Mouse (Mus musculus) lung, embryonic 15.5 days (tissue): ENCODE data around the gene Pacsin2. TPM values are rescaled to one million over a fixed set of nuclear protein-coding genes. Genes with fewer than 3 reads are reported as not detected.
"Not testable (repeated sequence)": the region's sequence is repeated elsewhere in the genome, so short reads cannot be mapped to it uniquely, and the experiment has no call there.

Experiments used
- ATAC-seq: fragments of 200-750 bp; cut with Nextera tagmentation; 2 replicates; pipeline ENCODE4 v1.8.0; 2017; ENCODE audit warnings: moderate number of reproducible peaks, borderline replicate concordance; ENCODE audit not compliant: low FRiP score, low TSS enrichment; ENCODE audit errors: extremely low read depth
- H3K27ac ChIP-seq: fragments of 300-500 bp; sonication (generic); 2 replicates; pipeline ENCODE4 v1.5.1; 2015; ENCODE audit warnings: moderate library complexity, mild to moderate bottlenecking, inconsistent platforms
- H3K27me3 ChIP-seq: fragments of 300-500 bp; sonication (generic); 2 replicates; pipeline ENCODE4 v1.6.1; 2015; ENCODE audit warnings: inconsistent platforms
- H3K36me3 ChIP-seq: fragments of 300-500 bp; sonication (generic); 2 replicates; pipeline ENCODE4 v1.6.1; 2015; ENCODE audit warnings: inconsistent platforms
- H3K4me1 ChIP-seq: fragments of 300-500 bp; sonication (generic); 2 replicates; pipeline ENCODE4 v1.6.1; 2015; ENCODE audit warnings: inconsistent platforms
- H3K4me2 ChIP-seq: fragments of 300-500 bp; sonication (generic); 2 replicates; pipeline ENCODE4 v1.6.1; 2015; ENCODE audit warnings: inconsistent platforms, mild to moderate bottlenecking, moderate library complexity
- H3K4me3 ChIP-seq: fragments of 300-500 bp; sonication (generic); 2 replicates; pipeline ENCODE4 v1.5.1; 2015; ENCODE audit warnings: mild to moderate bottlenecking, inconsistent platforms
- H3K9ac ChIP-seq: fragments of 300-500 bp; sonication (generic); 2 replicates; pipeline ENCODE4 v1.6.1; 2015; ENCODE audit warnings: inconsistent platforms
- H3K9me3 ChIP-seq: fragments of 300-500 bp; sonication (generic); 2 replicates; pipeline ENCODE4 v1.6.1; 2016; ENCODE audit warnings: inconsistent platforms
- WGBS: fragments of 180-500 bp; shearing (Covaris S2); methylation state at CpG from one replicate; pipeline ENCODE4 v1.1.7; 2015; 5-methylcytosine and 5-hydroxymethylcytosine counted together
- polyA plus RNA-seq: library from polyadenylated mRNA; unstranded; fragments of >200 nt; fragmentation: Nextera tagmentation; extraction: Ambion mirVana; gene quantifications from 2 replicates; pipeline ENCODE4 v1.2.1, GENCODE M21; 2015

Gene Pacsin2
- polyA plus RNA-seq, 1 experiment from 2014 or later: 70.9 TPM

DNA sequence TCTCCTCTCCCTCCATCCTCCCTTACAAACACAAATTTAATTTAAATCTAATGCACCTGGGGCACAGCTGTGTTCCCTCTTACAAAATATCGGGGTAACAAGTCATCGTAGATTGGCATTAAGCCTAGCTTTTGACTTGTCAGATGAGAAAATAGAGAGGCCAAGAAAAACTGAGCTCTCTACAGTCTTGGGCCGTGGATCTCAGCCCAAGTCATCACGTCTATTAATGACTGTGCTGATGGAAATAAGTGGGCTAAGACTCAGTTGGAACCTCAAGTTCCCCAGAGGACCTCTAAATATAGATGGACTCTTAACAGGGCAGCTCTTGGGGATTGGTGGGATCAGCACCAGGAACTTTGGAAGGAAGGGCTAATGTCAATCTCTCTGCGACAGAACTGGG lies 81.3 kb downstream of the Pacsin2 start:
- no peaks in the 10 kb centered on the region for H3K27me3 ChIP-seq
- WGBS: 77% methylated on average over 5 of the region's 5 CpGs
- no peak overlapping the region for H3K4me2 ChIP-seq
- H3K9ac ChIP-seq: no peak overlapping the region
- peaks cover 62% of the 10 kb centered on the region for H3K36me3 ChIP-seq
- no peak for ATAC-seq
- H3K4me1 ChIP-seq: no peaks in the 10 kb centered on the region
- H3K4me3 ChIP-seq: no peak overlapping the region
- H3K27ac ChIP-seq: no peak overlapping the region
- no peaks in the 10 kb centered on the region for H3K9me3 ChIP-seq

DNA sequence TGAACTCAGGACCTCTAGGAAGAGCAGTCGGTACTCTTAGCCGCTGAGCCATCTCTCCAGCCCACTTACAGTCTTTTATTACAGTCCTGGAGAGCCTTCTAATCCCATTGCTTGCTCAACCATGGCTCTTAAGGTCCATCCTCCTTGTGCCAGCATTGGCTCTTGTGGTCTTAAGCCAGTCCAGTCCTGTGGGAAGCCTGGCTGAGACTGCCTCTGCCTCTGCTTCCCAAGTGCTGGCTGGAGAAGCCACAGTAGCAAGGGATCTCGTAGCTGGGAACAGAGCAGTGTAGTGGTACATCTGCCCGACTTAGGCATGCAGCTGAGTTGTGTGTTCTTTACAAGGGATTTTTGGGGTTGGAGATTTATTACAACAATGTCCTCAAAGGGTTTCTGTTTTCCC lies 81.9 kb downstream of the Pacsin2 start:
- H3K27ac ChIP-seq: no peak overlapping the region
- H3K4me3 ChIP-seq: no peak overlapping the region
- no peak overlapping the region for H3K9ac ChIP-seq
- H3K27me3 ChIP-seq: no peaks in the 10 kb centered on the region
- 95% methylated on average over 4 of the region's 4 CpGs for WGBS
- no peak for ATAC-seq
- no peaks in the 10 kb centered on the region for H3K4me1 ChIP-seq
- no peaks in the 10 kb centered on the region for H3K9me3 ChIP-seq
- H3K4me2 ChIP-seq: no peak overlapping the region
- peaks cover 61% of the 10 kb centered on the region for H3K36me3 ChIP-seq

DNA sequence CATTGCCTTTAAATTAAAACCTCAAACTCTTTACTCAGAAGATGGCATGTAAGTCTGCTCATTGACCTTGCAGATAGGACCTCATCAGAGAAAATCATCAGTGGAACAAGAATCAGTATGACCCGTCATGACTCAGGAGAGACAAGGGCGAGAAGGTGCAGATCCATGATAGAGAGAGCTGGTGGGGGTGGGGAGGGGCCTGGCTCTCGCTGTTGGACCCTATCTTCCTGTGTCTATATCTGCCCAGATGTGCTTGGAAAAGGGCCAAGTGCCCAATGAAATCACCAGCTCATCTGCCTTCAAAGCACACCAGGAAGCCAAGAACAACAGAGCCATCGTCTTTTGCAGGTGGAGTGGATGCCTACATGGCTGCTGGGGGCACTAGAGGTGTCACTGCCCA lies 87.3 kb downstream of the Pacsin2 start:
- no peaks in the 10 kb centered on the region for H3K9me3 ChIP-seq
- H3K4me1 ChIP-seq: no peaks in the 10 kb centered on the region
- no peak overlapping the region for H3K4me3 ChIP-seq
- H3K4me2 ChIP-seq: no peak overlapping the region
- 68% methylated on average over 4 of the region's 4 CpGs for WGBS
- ATAC-seq: no peak
- no peak overlapping the region for H3K9ac ChIP-seq
- peaks cover 28% of the 10 kb centered on the region for H3K36me3 ChIP-seq
- H3K27me3 ChIP-seq: no peaks in the 10 kb centered on the region
- H3K27ac ChIP-seq: no peak overlapping the region

DNA sequence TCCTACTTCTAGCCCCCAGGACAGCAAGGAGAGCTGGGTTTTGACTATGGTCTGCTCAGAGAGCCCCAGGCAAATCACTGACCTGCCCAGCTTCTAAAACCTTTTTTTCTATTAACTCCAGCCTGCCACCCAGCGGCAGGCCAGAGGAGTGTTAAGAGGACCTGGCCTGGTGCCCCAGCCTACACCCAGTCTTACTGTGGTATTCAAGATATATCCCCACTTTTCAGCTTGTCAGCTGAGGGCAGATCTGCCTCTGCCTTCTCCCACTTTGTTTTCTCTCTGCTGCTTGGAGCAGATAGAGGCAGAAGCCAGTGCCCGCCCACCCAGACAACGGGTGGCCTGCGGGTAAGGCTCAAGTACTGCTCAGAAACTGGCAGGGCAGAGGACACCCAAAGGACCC lies 89.3 kb downstream of the Pacsin2 start:
- Histone ChIP-seq H3K9ac (no peak overlapping the region), H3K4me2 (no peak overlapping the region), H3K9me3 (no peaks in the 10 kb centered on the region), H3K36me3 (peaks cover 26% of the 10 kb centered on the region), H3K4me3 (no peak overlapping the region), H3K27me3 (no peaks in the 10 kb centered on the region), H3K27ac (0 out of 2 replicates have a peak overlapping the region, but pooled peaks have one; percentile 4), H3K4me1 (no peaks in the 10 kb centered on the region)
- ATAC-seq: no peak
- 64% methylated on average over 4 of the region's 4 CpGs for WGBS

- no peak overlapping the region for H3K27ac ChIP-seq
- no peak for ATAC-seq
- no peaks in the 10 kb centered on the region for H3K27me3 ChIP-seq
- no peaks in the 10 kb centered on the region for H3K4me1 ChIP-seq
- peaks cover 26% of the 10 kb centered on the region for H3K36me3 ChIP-seq
- no peaks in the 10 kb centered on the region for H3K9me3 ChIP-seq
- H3K4me3 ChIP-seq: no peak overlapping the region
- no peak overlapping the region for H3K4me2 ChIP-seq
- H3K9ac ChIP-seq: no peak overlapping the region
Measured at GRCm38 (mm10) chr15:83374076-83374475, 90.3 kb downstream of the Pacsin2 start.

DNA sequence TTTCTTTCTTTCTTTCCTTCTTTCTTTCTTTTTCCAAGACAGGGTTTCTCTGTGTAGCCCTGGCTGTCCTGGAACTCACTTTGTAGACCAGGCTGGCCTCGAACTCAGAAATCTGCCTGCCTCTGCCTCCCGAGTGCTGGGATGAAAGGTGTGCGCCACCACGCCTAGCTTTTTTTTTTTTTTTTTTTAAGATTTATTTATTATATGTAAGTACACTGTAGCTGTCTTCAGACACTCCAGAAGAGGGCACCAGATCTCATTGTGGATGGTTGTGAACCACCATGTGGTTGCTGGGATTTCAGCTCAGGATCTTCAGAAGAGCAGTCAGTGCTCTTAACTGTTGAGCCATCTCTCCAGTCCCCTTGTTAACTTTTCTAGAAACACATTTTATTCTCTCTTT lies 95.7 kb downstream of the Pacsin2 start:
- WGBS: 67% methylated on average over 4 of the region's 4 CpGs
- H3K27me3 ChIP-seq, H3K4me2 ChIP-seq, ATAC-seq, H3K9ac ChIP-seq, H3K4me3 ChIP-seq, H3K27ac ChIP-seq, H3K36me3 ChIP-seq, H3K9me3 ChIP-seq: not testable (repeated sequence)
- H3K4me1 ChIP-seq: peaks cover 16% of the 10 kb centered on the region; the same call in 1 of the 2 replicates

DNA sequence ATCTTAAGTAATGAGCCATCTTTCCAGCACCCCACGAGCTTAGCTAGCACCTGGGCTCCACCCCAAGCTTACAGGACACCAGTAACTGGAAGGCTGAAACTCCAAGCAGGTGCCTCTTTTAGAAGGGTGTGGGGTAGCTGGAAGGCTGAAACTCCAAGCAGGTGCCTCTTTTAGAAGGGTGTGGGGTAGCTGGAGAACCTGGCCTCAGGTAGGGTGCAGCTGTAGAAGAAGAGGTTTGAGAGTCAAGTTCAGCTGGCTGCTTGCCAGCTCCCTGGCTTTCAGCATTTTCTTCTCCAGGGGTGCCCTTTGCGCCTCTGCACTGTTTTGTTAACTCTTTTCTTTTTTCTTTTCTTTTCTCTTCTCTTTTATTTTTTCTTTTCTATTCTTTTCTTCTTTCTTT lies 96.1 kb downstream of the Pacsin2 start:
- Histone ChIP-seq H3K9ac (no peak overlapping the region), H3K4me3 (no peak overlapping the region), H3K27ac (peak overlapping the region; percentile 69), H3K4me1 (peaks cover 16% of the 10 kb centered on the region; the same call in 1 of the 2 replicates), H3K4me2 (no peak overlapping the region), H3K27me3 (no peaks in the 10 kb centered on the region), H3K9me3 (no peaks in the 10 kb centered on the region), H3K36me3 (peaks cover 4% of the 10 kb centered on the region; the same call in 1 of the 2 replicates)
- WGBS: 46% methylated on average over 2 of the region's 2 CpGs
- no peak for ATAC-seq

DNA sequence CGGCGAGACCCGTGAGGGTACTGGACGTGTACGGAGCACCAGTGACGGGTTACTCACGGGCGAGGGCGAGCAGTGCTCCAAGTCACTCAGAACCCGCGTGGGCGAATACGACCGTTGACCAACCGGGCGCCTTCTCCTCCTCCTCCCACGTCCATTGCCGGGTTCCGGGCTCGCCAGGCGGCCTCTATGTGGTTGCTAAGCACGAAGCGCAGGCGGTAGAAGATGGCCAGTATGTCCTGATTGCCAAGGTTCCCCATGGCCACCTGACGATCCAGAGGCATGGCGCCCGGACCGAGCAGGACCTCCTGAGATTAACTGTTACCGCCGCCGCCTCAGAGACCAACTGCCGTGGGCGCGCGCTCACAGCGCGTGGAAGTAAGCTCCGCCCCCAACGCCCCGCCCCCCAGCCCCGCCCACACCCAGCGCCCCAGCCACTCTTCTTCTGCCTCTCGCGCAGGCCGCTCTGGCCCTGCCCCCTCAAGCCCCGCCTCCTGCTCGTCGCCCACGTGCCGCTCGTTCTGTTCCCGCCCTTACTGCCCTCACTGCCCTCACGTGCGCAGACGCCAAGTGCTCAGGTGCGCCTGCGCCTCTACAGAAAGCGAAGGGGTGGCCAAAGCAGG lies 97.4 kb downstream of the Pacsin2 start:
- H3K4me2 ChIP-seq: peak overlapping the region; percentile 78
- no peaks in the 10 kb centered on the region for H3K27me3 ChIP-seq
- peaks cover 16% of the 10 kb centered on the region; the same call in 1 of the 2 replicates for H3K4me1 ChIP-seq
- peak; percentile 92 for ATAC-seq
- peak overlapping the region; percentile 41 for H3K4me3 ChIP-seq
- 0 out of 2 replicates have a peak overlapping the region, but pooled peaks have one; percentile 69 for H3K27ac ChIP-seq
- H3K9me3 ChIP-seq: no peaks in the 10 kb centered on the region
- WGBS: 13% methylated on average over 56 of the region's 58 CpGs
- H3K36me3 ChIP-seq: no peaks in the 10 kb centered on the region
- H3K9ac ChIP-seq: peak overlapping the region; percentile 23; the same call in 1 of the 2 replicates

GRCm38 (mm10) chr15:83365697-83366096 lies 98.7 kb downstream of the Pacsin2 start:
- Histone ChIP-seq H3K27me3 (no peaks in the 10 kb centered on the region), H3K4me1 (peaks cover 16% of the 10 kb centered on the region; the same call in 1 of the 2 replicates), H3K9me3 (no peaks in the 10 kb centered on the region), H3K4me2 (peak overlapping the region; percentile 78; the same call in 1 of the 2 replicates), H3K4me3 (no peak overlapping the region), H3K36me3 (no peaks in the 10 kb centered on the region), H3K27ac (no peak overlapping the region), H3K9ac (no peak overlapping the region)
- ATAC-seq: no peak

GRCm38 (mm10) chr15:83364194-83364593 lies 100.2 kb downstream of the Pacsin2 start:
- Histone ChIP-seq H3K4me3 (no peak overlapping the region), H3K27me3 (no peaks in the 10 kb centered on the region), H3K27ac (no peak overlapping the region), H3K9ac (no peak overlapping the region), H3K9me3 (no peaks in the 10 kb centered on the region), H3K4me1 (peaks cover 23% of the 10 kb centered on the region; the same call in 1 of the 2 replicates), H3K4me2 (no peak overlapping the region), H3K36me3 (no peaks in the 10 kb centered on the region)
- 50% methylated on average over 3 of the region's 3 CpGs for WGBS
- ATAC-seq: no peak

- not testable (repeated sequence) for H3K27me3 ChIP-seq, H3K4me3 ChIP-seq, ATAC-seq, H3K9ac ChIP-seq, H3K4me2 ChIP-seq, H3K36me3 ChIP-seq, H3K9me3 ChIP-seq, H3K27ac ChIP-seq
- peaks cover 18% of the 10 kb centered on the region; the same call in 1 of the 2 replicates for H3K4me1 ChIP-seq
- WGBS: 73% methylated on average over 1 of the region's 1 CpGs
Measured at GRCm38 (mm10) chr15:83362813-83363212, 101.6 kb downstream of the Pacsin2 start.

DNA sequence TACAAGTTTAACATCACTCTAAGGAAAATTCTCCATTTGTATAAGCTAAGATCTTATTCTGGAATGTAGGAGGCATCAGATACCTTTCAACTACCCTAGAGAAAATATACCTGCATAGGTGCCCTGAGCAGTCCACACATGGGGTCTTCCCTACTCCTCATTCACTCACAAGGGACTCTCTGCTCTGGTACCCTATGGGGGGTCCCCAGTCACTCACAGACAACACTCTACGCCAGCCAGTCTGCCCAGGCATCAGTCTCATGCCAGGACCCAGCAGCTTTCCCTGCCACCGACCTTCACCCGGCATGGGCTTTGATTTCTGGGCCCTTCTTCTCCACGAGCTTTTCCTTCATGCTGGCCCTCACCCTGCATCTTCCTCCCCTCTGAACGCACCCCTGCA lies 103.5 kb downstream of the Pacsin2 start:
- H3K9ac ChIP-seq, H3K4me2 ChIP-seq, H3K4me3 ChIP-seq, H3K4me1 ChIP-seq, H3K27ac ChIP-seq, H3K9me3 ChIP-seq, ATAC-seq, H3K27me3 ChIP-seq, H3K36me3 ChIP-seq: not testable (repeated sequence)
- 70% methylated on average over 5 of the region's 5 CpGs for WGBS
